Mouse (Mus musculus) heart, postnatal 0 days (tissue): Measurements from ENCODE around the gene Olfr633. TPM values are rescaled to one million over a fixed set of nuclear protein-coding genes. Genes with fewer than 3 reads are reported as not detected.
"Not testable (repeated sequence)": the region's sequence is repeated elsewhere in the genome, so short reads cannot be mapped to it uniquely, and the experiment has no call there.

ENCODE experiments used
- ATAC-seq: fragments of 200-750 bp; cut with Nextera tagmentation; 2 replicates; pipeline ENCODE4 v1.8.0; 2017; ENCODE audit warnings: low read depth, moderate number of reproducible peaks, moderate library complexity; ENCODE audit not compliant: insufficient read depth
- DNase-seq: peaks from one replicate; pipeline ENCODE4 v3.0.0-alpha.2; 2016; ENCODE audit warnings: low spot score
- H3K27ac ChIP-seq: fragments of 300-500 bp; sonication (generic); 2 replicates; pipeline ENCODE4 v1.5.1; 2014; ENCODE audit warnings: low read depth, mild to moderate bottlenecking
- H3K27me3 ChIP-seq: fragments of 300-500 bp; sonication (generic); 2 replicates; pipeline ENCODE4 v1.6.1; 2014; ENCODE audit warnings: low read length, mixed read lengths; ENCODE audit not compliant: control insufficient read depth, insufficient read depth
- H3K36me3 ChIP-seq: fragments of 300-500 bp; sonication (generic); replicated peaks from 2 replicates; pipeline ENCODE4 v1.6.1; 2014; ENCODE audit warnings: low read length, mixed read lengths; ENCODE audit not compliant: control insufficient read depth, insufficient read depth
- H3K4me1 ChIP-seq: fragments of 300-500 bp; sonication (generic); 2 replicates; pipeline ENCODE4 v1.6.1; 2014; ENCODE audit warnings: antibody characterized with exemption; ENCODE audit not compliant: control insufficient read depth, insufficient read depth
- H3K4me2 ChIP-seq: fragments of 300-500 bp; sonication (generic); 2 replicates; pipeline ENCODE4 v1.6.1; 2014; ENCODE audit warnings: low read depth, mild to moderate bottlenecking, low read length, moderate library complexity
- H3K4me3 ChIP-seq: fragments of 300-500 bp; sonication (generic); 2 replicates; pipeline ENCODE4 v1.5.1; 2014; ENCODE audit warnings: low read depth, low read length
- H3K9ac ChIP-seq: fragments of 300-500 bp; sonication (generic); replicated peaks from 2 replicates; pipeline ENCODE4 v1.6.1; 2014; ENCODE audit warnings: low read depth, low read length, mixed read lengths
- H3K9me3 ChIP-seq: fragments of 300-500 bp; sonication (generic); replicated peaks from 2 replicates; pipeline ENCODE4 v1.6.1; 2016; ENCODE audit warnings: low read length; ENCODE audit not compliant: control insufficient read depth
- CTCF ChIP-seq: IDR thresholded peaks from 2 replicates; pipeline ENCODE4 v1.5.1; 2016; ENCODE audit warnings: antibody characterized with exemption, control low read depth, low read depth
- EP300 ChIP-seq: IDR thresholded peaks from 2 replicates; pipeline ENCODE4 v1.6.1; 2016; ENCODE audit warnings: antibody characterized with exemption, low read depth
- WGBS: fragments of 180-500 bp; shearing (Covaris S2); extraction: QIAGEN DNeasy Blood & Tissue Kit; methylation state at CpG from one replicate; pipeline ENCODE4 v1.1.7; 2014; 5-methylcytosine and 5-hydroxymethylcytosine counted together
- polyA plus RNA-seq: library from polyadenylated mRNA; unstranded; fragments of >200 nt; fragmentation: Nextera tagmentation; extraction: Ambion mirVana; gene quantifications from 2 replicates; pipeline ENCODE4 v1.2.1, GENCODE M21; 2015
- total RNA-seq: library from RNA; depleted of rRNA; stranded (reverse); fragments of >200 nt; gene quantifications from 2 replicates; pipeline ENCODE4 v1.2.3, GENCODE M21; 2014; ENCODE audit warnings: low replicate concordance; rRNA removed

Olfr633 gene
- total and polyA plus RNA-seq, 2 experiments from 2014 or later = not detected

GRCm38 (mm10) chr7:103934264-103934663 lies 10.0 kb upstream of the Olfr633 start, which contains the start of gene Olfr632:
TSS of gene Olfr632 (plus strand) at chr7:103934347.
- Histone ChIP-seq H3K27ac (no peak within 1 kb of the TSS), H3K4me1 (no peaks in the 10 kb centered on the region), H3K9me3 (no peaks in the 10 kb centered on the region), H3K27me3 (no peaks in the 10 kb centered on the region), H3K36me3 (no peaks in the 10 kb centered on the region), H3K4me2 (no peak within 1 kb of the TSS), H3K9ac (no peak within 1 kb of the TSS), H3K4me3 (no peak within 1 kb of the TSS)
- no peak for DNase-seq
- TF ChIP-seq EP300 = no peak
- 42% methylated on average over 2 of the region's 2 CpGs for WGBS
- ATAC-seq = no peak

- no peak overlapping the region for H3K4me2 ChIP-seq
- no peaks in the 10 kb centered on the region for H3K9me3 ChIP-seq
- no peak overlapping the region for H3K4me3 ChIP-seq
- TF ChIP-seq CTCF (peak; percentile 89), EP300 (no peak)
- no peak overlapping the region for H3K27ac ChIP-seq
- no peaks in the 10 kb centered on the region for H3K36me3 ChIP-seq
- no peaks in the 10 kb centered on the region for H3K27me3 ChIP-seq
- peak; percentile 49 for DNase-seq
- ATAC-seq = no peak
- H3K4me1 ChIP-seq = no peaks in the 10 kb centered on the region
- H3K9ac ChIP-seq = no peak overlapping the region
- 23% methylated on average over 2 of the region's 2 CpGs for WGBS
Measured at GRCm38 (mm10) chr7:103942730-103943129, 1.5 kb upstream of the Olfr633 start.

- not testable (repeated sequence) for H3K9me3 ChIP-seq, H3K27me3 ChIP-seq, H3K27ac ChIP-seq, DNase-seq, H3K4me2 ChIP-seq, H3K9ac ChIP-seq, H3K4me1 ChIP-seq, ATAC-seq, H3K4me3 ChIP-seq, H3K36me3 ChIP-seq
- WGBS = 84% methylated on average over 22 of the region's 22 CpGs
Measured at GRCm38 (mm10) chr7:103966873-103967272, 22.6 kb downstream of the Olfr633 start.

GRCm38 (mm10) chr7:103970852-103971251 lies 26.6 kb downstream of the Olfr633 start, which contains the start of gene Olfr635:
TSS of gene Olfr635 (plus strand) at chr7:103971152.
- DNase-seq (no peak), ATAC-seq (no peak)
- WGBS = 59% methylated on average over 1 of the region's 1 CpGs
- TF ChIP-seq EP300 = no peak
- TF ChIP-seq CTCF = no peak
- Histone ChIP-seq H3K27ac (no peak within 1 kb of the TSS), H3K9me3 (no peaks in the 10 kb centered on the region), H3K4me1 (no peaks in the 10 kb centered on the region), H3K9ac (no peak within 1 kb of the TSS), H3K4me2 (no peak within 1 kb of the TSS), H3K36me3 (no peaks in the 10 kb centered on the region), H3K27me3 (no peaks in the 10 kb centered on the region), H3K4me3 (no peak within 1 kb of the TSS)

GRCm38 (mm10) chr7:103971782-103972181 lies 27.5 kb downstream of the Olfr633 start:
- H3K27ac ChIP-seq = no peak overlapping the region
- H3K4me1 ChIP-seq = no peaks in the 10 kb centered on the region
- TF ChIP-seq EP300 = no peak
- no peak for TF ChIP-seq CTCF
- WGBS = 32% methylated on average over 1 of the region's 1 CpGs
- H3K27me3 ChIP-seq = no peaks in the 10 kb centered on the region
- no peak overlapping the region for H3K4me2 ChIP-seq
- no peak overlapping the region for H3K9ac ChIP-seq
- H3K4me3 ChIP-seq = no peak overlapping the region
- no peaks in the 10 kb centered on the region for H3K36me3 ChIP-seq
- no peaks in the 10 kb centered on the region for H3K9me3 ChIP-seq
- ATAC-seq (no peak), DNase-seq (no peak)

GRCm38 (mm10) chr7:103998446-103998845 lies 54.2 kb downstream of the Olfr633 start, which contains the start of gene Olfr638:
TSS of gene Olfr638 (plus strand) at chr7:103998746.
- no peak within 1 kb of the TSS for H3K9ac ChIP-seq
- no peak within 1 kb of the TSS for H3K4me2 ChIP-seq
- no peak for DNase-seq
- no peak for TF ChIP-seq CTCF
- no peak for TF ChIP-seq EP300
- H3K36me3 ChIP-seq = no peaks in the 10 kb centered on the region
- no peaks in the 10 kb centered on the region for H3K27me3 ChIP-seq
- no peaks in the 10 kb centered on the region for H3K4me1 ChIP-seq
- no peak within 1 kb of the TSS for H3K27ac ChIP-seq
- no peaks in the 10 kb centered on the region for H3K9me3 ChIP-seq
- no peak for ATAC-seq
- no peak within 1 kb of the TSS for H3K4me3 ChIP-seq

Other genes starting within 250 kb of the Olfr633 start
Only the 30 nearest of the 33 such genes appear.
- not detected in 2 replicates for gene Olfr628, start 214.1 kb upstream of the Olfr633 start, total RNA-seq
- gene Olfr628, start 214.1 kb upstream of the Olfr633 start, polyA plus RNA-seq = not detected in 2 replicates
- not detected in 2 replicates for gene Olfr629, start 199.5 kb upstream of the Olfr633 start, total RNA-seq
- not detected in 2 replicates for gene Olfr629, start 199.5 kb upstream of the Olfr633 start, polyA plus RNA-seq
- gene Olfr630, start 187.1 kb upstream of the Olfr633 start, total RNA-seq = not detected in 2 replicates
- gene Olfr630, start 187.1 kb upstream of the Olfr633 start, polyA plus RNA-seq = not detected in 2 replicates
- not detected in 2 replicates for gene Olfr69, start 172.8 kb upstream of the Olfr633 start, total RNA-seq
- gene Olfr69, start 172.8 kb upstream of the Olfr633 start, polyA plus RNA-seq = not detected in 2 replicates
- gene Olfr68, start 164.7 kb upstream of the Olfr633 start, total RNA-seq = not detected in 2 replicates
- gene Olfr68, start 164.7 kb upstream of the Olfr633 start, polyA plus RNA-seq = not detected in 2 replicates
- not detected in 2 replicates for gene Olfr67, start 152.6 kb upstream of the Olfr633 start, total RNA-seq
- not detected in 2 replicates for gene Olfr67, start 152.6 kb upstream of the Olfr633 start, polyA plus RNA-seq
- 716 and 1,401 TPM in 2 replicates for gene Hbb-bt, start 130.4 kb upstream of the Olfr633 start, total RNA-seq
- 772 and 1,221 TPM in 2 replicates for gene Hbb-bt, start 130.4 kb upstream of the Olfr633 start, polyA plus RNA-seq
- gene Hbb-bs, start 116.3 kb upstream of the Olfr633 start, total RNA-seq = 5,431 and 6,330 TPM in 2 replicates
- 3,638 and 5,614 TPM in 2 replicates for gene Hbb-bs, start 116.3 kb upstream of the Olfr633 start, polyA plus RNA-seq
- not detected in 2 replicates for gene Hbb-bh2, start 103.9 kb upstream of the Olfr633 start, total RNA-seq
- not detected in 2 replicates for gene Hbb-bh2, start 103.9 kb upstream of the Olfr633 start, polyA plus RNA-seq
- gene Hbb-bh1, start 101.3 kb upstream of the Olfr633 start, total RNA-seq = not detected in 2 replicates
- not detected in 2 replicates for gene Hbb-bh1, start 101.3 kb upstream of the Olfr633 start, polyA plus RNA-seq
- gene Hbb-y, start 91.2 kb upstream of the Olfr633 start, total RNA-seq = 0.80 TPM in 1 of 2 replicates, not detected in the other
- gene Hbb-y, start 91.2 kb upstream of the Olfr633 start, polyA plus RNA-seq = 2.2 and 2.7 TPM in 2 replicates
- not detected in 2 replicates for gene Olfr66, start 58.2 kb upstream of the Olfr633 start, total RNA-seq
- gene Olfr66, start 58.2 kb upstream of the Olfr633 start, polyA plus RNA-seq = not detected in 2 replicates
- gene Olfr64, start 50.0 kb upstream of the Olfr633 start, total RNA-seq = not detected in 2 replicates
- gene Olfr64, start 50.0 kb upstream of the Olfr633 start, polyA plus RNA-seq = not detected in 2 replicates
- not detected in 2 replicates for gene Olfr65, start 41.0 kb upstream of the Olfr633 start, total RNA-seq
- not detected in 2 replicates for gene Olfr65, start 41.0 kb upstream of the Olfr633 start, polyA plus RNA-seq
- gene Olfr631, start 15.6 kb upstream of the Olfr633 start, total RNA-seq = not detected in 2 replicates
- gene Olfr631, start 15.6 kb upstream of the Olfr633 start, polyA plus RNA-seq = not detected in 2 replicates
- not detected in 2 replicates for gene Olfr632, start 10.1 kb upstream of the Olfr633 start, total RNA-seq
- gene Olfr632, start 10.1 kb upstream of the Olfr633 start, polyA plus RNA-seq = not detected in 2 replicates
- gene Olfr635, start 26.7 kb downstream of the Olfr633 start, total RNA-seq = not detected in 2 replicates
- gene Olfr635, start 26.7 kb downstream of the Olfr633 start, polyA plus RNA-seq = not detected in 2 replicates
- not detected in 2 replicates for gene Olfr638, start 54.3 kb downstream of the Olfr633 start, total RNA-seq
- gene Olfr638, start 54.3 kb downstream of the Olfr633 start, polyA plus RNA-seq = not detected in 2 replicates
- gene Olfr639, start 72.9 kb downstream of the Olfr633 start, total RNA-seq = not detected in 2 replicates
- not detected in 2 replicates for gene Olfr639, start 72.9 kb downstream of the Olfr633 start, polyA plus RNA-seq
- not detected in 2 replicates for gene Olfr640, start 81.1 kb downstream of the Olfr633 start, total RNA-seq
- gene Olfr640, start 81.1 kb downstream of the Olfr633 start, polyA plus RNA-seq = not detected in 2 replicates
- not detected in 2 replicates for gene Olfr641, start 91.0 kb downstream of the Olfr633 start, total RNA-seq
- not detected in 2 replicates for gene Olfr641, start 91.0 kb downstream of the Olfr633 start, polyA plus RNA-seq
- not detected in 2 replicates for gene Olfr642, start 108.2 kb downstream of the Olfr633 start, total RNA-seq
- not detected in 2 replicates for gene Olfr642, start 108.2 kb downstream of the Olfr633 start, polyA plus RNA-seq
- not detected in 2 replicates for gene 4930516K23Rik, start 117.0 kb downstream of the Olfr633 start, total RNA-seq
- gene 4930516K23Rik, start 117.0 kb downstream of the Olfr633 start, polyA plus RNA-seq = not detected in 2 replicates
- not detected in 2 replicates for gene Olfr644, start 127.4 kb downstream of the Olfr633 start, total RNA-seq
- not detected in 2 replicates for gene Olfr644, start 127.4 kb downstream of the Olfr633 start, polyA plus RNA-seq
- gene Olfr645, start 141.0 kb downstream of the Olfr633 start, total RNA-seq = not detected in 2 replicates
- gene Olfr645, start 141.0 kb downstream of the Olfr633 start, polyA plus RNA-seq = not detected in 2 replicates
- not detected in 2 replicates for gene Olfr646, start 160.4 kb downstream of the Olfr633 start, total RNA-seq
- not detected in 2 replicates for gene Olfr646, start 160.4 kb downstream of the Olfr633 start, polyA plus RNA-seq
- not detected in 2 replicates for gene Ubqln5, start 185.4 kb downstream of the Olfr633 start, total RNA-seq
- gene Ubqln5, start 185.4 kb downstream of the Olfr633 start, polyA plus RNA-seq = not detected in 2 replicates
- not detected in 2 replicates for gene Olfr643, start 193.0 kb downstream of the Olfr633 start, total RNA-seq
- gene Olfr643, start 193.0 kb downstream of the Olfr633 start, polyA plus RNA-seq = not detected in 2 replicates
- not detected in 2 replicates for gene Ubqln3, start 198.8 kb downstream of the Olfr633 start, total RNA-seq
- not detected in 2 replicates for gene Ubqln3, start 198.8 kb downstream of the Olfr633 start, polyA plus RNA-seq
- not detected in 2 replicates for gene Ubqlnl, start 206.1 kb downstream of the Olfr633 start, total RNA-seq
- gene Ubqlnl, start 206.1 kb downstream of the Olfr633 start, polyA plus RNA-seq = not detected in 2 replicates